Mouse (Mus musculus): ENCODE results near the gene Heg1.

- TF ChIP-seq CTCF (IDR thresholded peaks at IDR 0.05; ENCODE audit: low read depth), result no peak
- no peak for TF ChIP-seq EP300 (optimal IDR thresholded peaks at IDR 0.05)
These were observed 109.9 kb downstream of the Heg1 start, which contains the start of gene Muc13 for GRCm38 (mm10) chr16:33793846-33794791.

All from stomach, postnatal 0 days (tissue).